Comparison of ENCODE assay signal across 9 mouse cellular contexts in the genomic region with DNA sequence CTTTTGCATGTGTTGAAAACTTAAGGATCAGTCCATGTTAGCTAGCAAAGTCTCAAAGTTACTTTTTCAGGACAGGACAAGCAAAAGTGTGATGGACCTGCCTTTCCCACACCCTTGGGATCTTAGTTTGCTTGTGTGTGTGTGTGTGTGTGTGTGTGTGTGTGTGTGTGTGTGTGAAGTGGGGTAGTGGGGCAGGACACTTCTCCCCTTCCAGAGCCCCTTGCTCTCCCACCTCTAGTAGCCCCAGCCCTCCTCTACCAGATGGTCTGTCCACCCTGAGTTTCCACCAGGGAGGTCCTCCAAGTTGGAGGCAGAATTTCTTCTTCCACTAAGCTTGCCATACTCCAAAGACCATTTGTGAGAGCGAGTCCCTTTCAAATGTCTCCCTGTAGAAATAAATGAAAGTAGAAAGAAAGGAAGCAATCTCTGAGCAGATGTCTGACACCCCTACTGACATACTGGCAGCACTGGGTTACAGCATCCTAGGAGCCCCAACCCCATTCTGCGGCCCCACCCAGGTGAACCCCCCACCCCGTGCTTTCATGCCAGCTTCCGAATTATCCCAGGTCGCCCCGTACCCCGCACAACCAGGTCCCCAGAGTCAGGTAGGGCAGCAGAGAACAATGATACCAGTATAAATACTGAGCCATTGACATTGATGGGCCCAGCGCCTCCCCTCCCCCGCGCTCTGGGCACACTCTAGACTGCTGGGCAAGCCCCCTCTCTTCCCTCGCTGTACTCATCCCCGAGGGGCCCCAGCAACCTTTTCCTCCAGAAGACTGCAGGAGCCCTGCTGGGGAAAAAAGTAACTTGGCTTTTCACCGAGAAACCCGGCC. TPM values are rescaled to one million over a fixed set of nuclear protein-coding genes. Genes with fewer than 3 reads are reported as not detected.
DNase-seq lines count a peak whose midpoint lies in the region; ATAC-seq and TF ChIP-seq lines count a peak whose summit lies in the region.
"Had no signal": no experiment of that assay in that cellular context is flagged by ENCODE, and none has a peak within 500 bp of the region (broad histone marks: within the 10 kb centered on the region; RNA-seq: fewer than 3 reads in every experiment).

No protein-coding gene starts in this region.

- TF ChIP-seq CTCF in testis, adult 2 months (IDR thresholded peaks at IDR 0.05; ENCODE audit: control insufficient read depth, insufficient read depth, insufficient replicate concordance, low read depth, low read length): no peak

- no peaks in the 10 kb centered on the region for H3K27me3 ChIP-seq in testis, adult 2 months (ENCODE audit: control insufficient read depth, insufficient read depth, low read length)
- H3K27me3 ChIP-seq in liver, embryonic 15.5 days: 0 out of 2 replicates have a peak, but pooled peaks cover 5% of the 10 kb centered on the region

- peaks cover 13% of the 10 kb centered on the region for H3K4me1 ChIP-seq in testis, adult 2 months (ENCODE audit: control insufficient read depth, insufficient read depth, low read length)
- no peaks in the 10 kb centered on the region for H3K4me1 ChIP-seq in liver, embryonic 15.5 days (replicated peaks)

- peak overlapping the region; percentile 18 for H3K4me2 ChIP-seq in liver, embryonic 15.5 days

- WGBS in liver, embryonic 15.5 days (ENCODE audit: insufficient replicate concordance): 22% methylated on average over 14 of the region's 14 CpGs

- H3K27ac ChIP-seq in testis, adult 2 months (ENCODE audit: control insufficient read depth, insufficient read depth, low read depth, low read length): peak overlapping the region; percentile 53
- H3K27ac ChIP-seq in liver, embryonic 15.5 days (replicated peaks): no peak overlapping the region

- no peak for TF ChIP-seq POLR2A in testis, adult 2 months (IDR thresholded peaks at IDR 0.05; ENCODE audit: control insufficient read depth, low read depth, low read length)

- no peak overlapping the region for H3K9ac ChIP-seq in liver, embryonic 15.5 days

- no peak for DNase-seq in frontal cortex, postnatal 10 days (ENCODE audit: low spot score in 2 of 2)
- no peak for DNase-seq in testis, postnatal 14 days (ENCODE audit: low spot score)
- peak; percentile 2 for DNase-seq in yolk sac, embryonic 10.5 days (ENCODE audit: low spot score)
- DNase-seq in right cerebral cortex, postnatal 14 days: no peak
- DNase-seq: lung, postnatal 36 days had no signal

- H3K9me3 ChIP-seq in liver, embryonic 15.5 days (replicated peaks): no peaks in the 10 kb centered on the region

- H3K36me3 ChIP-seq in testis, adult 2 months (ENCODE audit: control insufficient read depth, insufficient read depth, low read length): no peaks in the 10 kb centered on the region
- H3K36me3 ChIP-seq in liver, embryonic 15.5 days (replicated peaks): no peaks in the 10 kb centered on the region

- peak; percentile 41 for ATAC-seq in frontal cortex, adult (ENCODE audit: low TSS enrichment)
- ATAC-seq in liver, embryonic 15.5 days (ENCODE audit: insufficient read depth): no peak
- ATAC-seq in inflammation-experienced regulatory T-cells, adult 6 months: no peak

- peak overlapping the region; percentile 75 for H3K4me3 ChIP-seq in testis, adult 2 months (ENCODE audit: control insufficient read depth, low read depth, low read length)
- H3K4me3 ChIP-seq in liver, embryonic 15.5 days (replicated peaks): no peak overlapping the region

RNA-seq across cellular contexts. Expression of gene Gm8180, which starts 11.7 kb away (rescaled TPM):
- 2.4 and 4.1 TPM in 2 replicates for polyA plus RNA-seq in testis, adult 2 months (2012; rRNA removed)
- polyA plus RNA-seq in liver, embryonic 15.5 days (2015; fragmentation: Nextera tagmentation; extraction: Ambion mirVana): not detected in 2 replicates
- not detected for polyA plus RNA-seq in inflammation-experienced regulatory T-cells, adult 6 months (2017; shearing (Covaris generic))

RNA-seq across cellular contexts. Expression of gene Gm6526, which starts 48.6 kb away (rescaled TPM):
- polyA plus RNA-seq in testis, adult 2 months (2012; rRNA removed): 1.1 and 1.4 TPM in 2 replicates
- polyA plus RNA-seq in liver, embryonic 15.5 days (2015; fragmentation: Nextera tagmentation; extraction: Ambion mirVana): not detected in 2 replicates
- not detected for polyA plus RNA-seq in inflammation-experienced regulatory T-cells, adult 6 months (2017; shearing (Covaris generic))
